Mouse (Mus musculus): Measurements from ENCODE around the gene Tmem88b.
"Not testable (repeated sequence)": the region's sequence is repeated elsewhere in the genome, so short reads cannot be mapped to it uniquely, and the experiment has no call there.

Tmem88b gene

GRCm38 (mm10) chr4:155759862-155760612 is 25.6 kb downstream of the Tmem88b start:
- no peak for DNase-seq

GRCm38 (mm10) chr4:155757011-155757410 is 28.7 kb downstream of the Tmem88b start:
- no peak for DNase-seq

GRCm38 (mm10) chr4:155746575-155747490 is 38.8 kb downstream of the Tmem88b start:
- no peak for DNase-seq

GRCm38 (mm10) chr4:155746036-155746548 is 39.6 kb downstream of the Tmem88b start:
- DNase-seq = no peak

GRCm38 (mm10) chr4:155745136-155745535 is 40.5 kb downstream of the Tmem88b start:
- no peak for DNase-seq

GRCm38 (mm10) chr4:155744474-155744873 is 41.2 kb downstream of the Tmem88b start:
- no peak for DNase-seq

GRCm38 (mm10) chr4:155742684-155743083 is 43.0 kb downstream of the Tmem88b start:
- DNase-seq = no peak

GRCm38 (mm10) chr4:155740681-155741080 is 45.0 kb downstream of the Tmem88b start:
- DNase-seq = not testable (repeated sequence)

GRCm38 (mm10) chr4:155739741-155740636 is 45.7 kb downstream of the Tmem88b start:
- DNase-seq = no peak

- DNase-seq = no peak
Measured at GRCm38 (mm10) chr4:155739152-155739551, 46.5 kb downstream of the Tmem88b start.

GRCm38 (mm10) chr4:155738262-155738661 is 47.4 kb downstream of the Tmem88b start:
- DNase-seq = no peak

GRCm38 (mm10) chr4:155736421-155736820 is 49.3 kb downstream of the Tmem88b start:
- no peak for DNase-seq

GRCm38 (mm10) chr4:155735788-155736187 is 49.9 kb downstream of the Tmem88b start:
- DNase-seq = no peak

GRCm38 (mm10) chr4:155734951-155735702 is 50.5 kb downstream of the Tmem88b start:
- peak; percentile 60 for DNase-seq

GRCm38 (mm10) chr4:155734350-155734941 is 51.2 kb downstream of the Tmem88b start, which contains the start of gene Tmem240:
Tmem240 (plus strand) TSS chr4:155734800.
- DNase-seq = peak; percentile 92

GRCm38 (mm10) chr4:155733267-155733666 is 52.4 kb downstream of the Tmem88b start:
- no peak for DNase-seq

All from kidney, postnatal 14 days (tissue).